Mouse (Mus musculus): ENCODE results near the gene Ngf. TPM values are rescaled to one million over a fixed set of nuclear protein-coding genes. Genes with fewer than 3 reads are reported as not detected.

Gene Ngf
- total and polyA plus RNA-seq, 2 experiments from 2014 or later, result 0.28 to 4.9 TPM

DNA sequence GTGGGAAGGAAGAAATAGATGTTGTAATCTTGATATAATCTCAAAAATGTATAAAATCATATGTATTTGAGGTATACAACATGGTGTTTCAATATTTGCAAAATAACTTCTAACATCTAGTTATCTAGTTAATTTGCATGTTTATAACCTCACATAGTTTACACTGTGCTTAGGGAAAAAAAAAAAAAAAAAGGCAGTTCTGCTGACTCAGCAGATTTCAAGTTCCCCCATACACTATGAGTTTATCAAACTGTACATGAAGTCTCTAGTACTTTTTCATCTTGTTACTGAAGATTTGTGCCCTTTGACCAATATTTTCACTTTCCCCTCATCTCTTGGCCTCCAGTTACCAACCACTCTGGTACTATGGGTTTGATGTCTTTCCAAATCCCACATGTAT, 86.9 kb downstream of the Ngf start:
- no peak overlapping the region for H3K27ac ChIP-seq (ENCODE audit: low read depth, low read length)
- H3K36me3 ChIP-seq (ENCODE audit: insufficient read depth, low read length), result no peaks in the 10 kb centered on the region
- H3K27me3 ChIP-seq (ENCODE audit: insufficient read depth, low read length), result no peaks in the 10 kb centered on the region
- ATAC-seq (ENCODE audit: low FRiP score), result no peak
- TF ChIP-seq CTCF (IDR thresholded peaks at IDR 0.05), result no peak
- no peaks in the 10 kb centered on the region for H3K9me3 ChIP-seq (ENCODE audit: low read length)
- no peak for DNase-seq (ENCODE audit: low spot score)
- H3K4me1 ChIP-seq (ENCODE audit: insufficient read depth, low read length), result no peaks in the 10 kb centered on the region
- no peak overlapping the region for H3K4me2 ChIP-seq (ENCODE audit: low read depth, low read length, poor library complexity, severe bottlenecking)
- no peak overlapping the region for H3K4me3 ChIP-seq (ENCODE audit: low read depth, low read length)
- no peak overlapping the region for H3K9ac ChIP-seq (replicated peaks; ENCODE audit: low read length, poor library complexity, severe bottlenecking)
